Mouse (Mus musculus) MEL (cell line): ENCODE measurements around the gene Mmd.

Experiments
- CTCF ChIP-seq, 3 experiments: IDR thresholded peaks in 2 of 3; conservative IDR thresholded peaks in 1 of 3; 2 replicates each; pipeline ENCODE4 v1.5.1; 2011 to 2012; ENCODE audit warnings: low read length in 3 of 3, low read depth in 2 of 3, mild to moderate bottlenecking in 2 of 3, improper control_type of control experiment in 1 of 3, inconsistent platforms in 1 of 3, mixed read lengths in 1 of 3, moderate library complexity in 1 of 3; ENCODE audit not compliant: control insufficient read depth in 1 of 3, insufficient read depth in 1 of 3, poor library complexity in 1 of 3, severe bottlenecking in 1 of 3
- ELF1 ChIP-seq: IDR thresholded peaks from 2 replicates; pipeline ENCODE4 v1.6.1; 2014; ENCODE audit warnings: low read depth, mild to moderate bottlenecking, inconsistent platforms, low read length, improper control_type of control experiment, moderate library complexity
- ETS1 ChIP-seq: IDR thresholded peaks from 2 replicates; pipeline ENCODE4 v1.6.1; 2012; ENCODE audit warnings: low read depth, mild to moderate bottlenecking, inconsistent platforms, low read length, improper control_type of control experiment, moderate library complexity
- MYC ChIP-seq: IDR thresholded peaks from 2 replicates; pipeline ENCODE4 v1.6.1; 2011; ENCODE audit warnings: low read depth, mild to moderate bottlenecking, low read length, improper control_type of control experiment, moderate library complexity
- POLR2A ChIP-seq, 2 experiments: IDR thresholded peaks; 2 replicates each; pipeline ENCODE4 v1.6.1; 2011 to 2012; ENCODE audit warnings: low read length in 2 of 2, mild to moderate bottlenecking in 2 of 2, control low read depth in 1 of 2, improper control_type of control experiment in 1 of 2, low read depth in 1 of 2, moderate library complexity in 1 of 2; ENCODE audit not compliant: control insufficient read depth in 1 of 2, insufficient read depth in 1 of 2, poor library complexity in 1 of 2
- USF1 ChIP-seq: IDR thresholded peaks from 2 replicates; pipeline ENCODE4 v1.6.1; 2014; ENCODE audit warnings: low read depth, mild to moderate bottlenecking, inconsistent platforms, low read length, improper control_type of control experiment, moderate library complexity
- USF2 ChIP-seq, 2 experiments: IDR thresholded peaks; 2 replicates each; pipeline ENCODE4 v1.6.1; 2011 to 2012; ENCODE audit warnings: improper control_type of control experiment in 2 of 2, low read length in 2 of 2, borderline replicate concordance in 1 of 2, inconsistent platforms in 1 of 2, low read depth in 1 of 2, mild to moderate bottlenecking in 1 of 2; ENCODE audit not compliant: insufficient read depth in 1 of 2

DNA sequence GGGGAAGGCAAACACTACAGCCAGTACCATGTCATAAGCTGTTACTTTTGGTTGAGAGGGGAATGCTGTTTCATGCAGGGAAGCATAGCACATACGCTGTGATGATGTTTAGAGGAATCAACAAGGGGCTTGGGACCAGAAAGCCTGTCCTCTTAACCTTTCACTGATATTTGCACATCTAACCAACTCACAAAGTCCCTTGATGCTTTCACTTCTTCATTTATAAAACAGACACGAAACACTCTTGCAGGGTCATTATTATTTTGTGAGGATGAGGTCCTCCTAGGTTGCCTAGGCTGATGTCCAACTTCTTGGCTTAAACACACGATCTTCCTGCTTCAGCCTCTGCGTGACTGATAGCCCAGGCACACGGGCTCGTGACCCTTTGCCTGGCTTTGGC is 3.6 kb upstream of the Mmd start:
- no peak for TF ChIP-seq CTCF (IDR thresholded peaks at IDR 0.05 in 2 of 3, conservative IDR thresholded peaks at IDR 0.05 in 1 of 3; ENCODE audit: control insufficient read depth in 1 of 3, insufficient read depth in 1 of 3, low read depth in 2 of 3, low read length in 3 of 3, poor library complexity in 1 of 3, severe bottlenecking in 1 of 3)
- no peak for TF ChIP-seq USF2 (IDR thresholded peaks at IDR 0.05; ENCODE audit: borderline replicate concordance in 1 of 2, insufficient read depth in 1 of 2, low read depth in 1 of 2, low read length in 2 of 2)
- no peak for TF ChIP-seq MYC
- TF ChIP-seq ELF1, result no peak
- TF ChIP-seq POLR2A (IDR thresholded peaks at IDR 0.05; ENCODE audit: control insufficient read depth in 1 of 2, insufficient read depth in 1 of 2, low read depth in 1 of 2, low read length in 2 of 2, poor library complexity in 1 of 2), result no peak
- TF ChIP-seq ETS1, result no peak
- no peak for TF ChIP-seq USF1
